Mouse (Mus musculus) urinary bladder, postnatal 36 days (tissue): Measurements from ENCODE around the gene Card9.
"Not testable (repeated sequence)": the region's sequence is repeated elsewhere in the genome, so short reads cannot be mapped to it uniquely, and the experiment has no call there.

Experiments used
- DNase-seq, 2 experiments: peaks; one replicate each; pipeline ENCODE4 v3.0.0; 2022; ENCODE audit warnings: low spot score in 2 of 2, mixed read lengths in 1 of 2

Gene Card9

DNA sequence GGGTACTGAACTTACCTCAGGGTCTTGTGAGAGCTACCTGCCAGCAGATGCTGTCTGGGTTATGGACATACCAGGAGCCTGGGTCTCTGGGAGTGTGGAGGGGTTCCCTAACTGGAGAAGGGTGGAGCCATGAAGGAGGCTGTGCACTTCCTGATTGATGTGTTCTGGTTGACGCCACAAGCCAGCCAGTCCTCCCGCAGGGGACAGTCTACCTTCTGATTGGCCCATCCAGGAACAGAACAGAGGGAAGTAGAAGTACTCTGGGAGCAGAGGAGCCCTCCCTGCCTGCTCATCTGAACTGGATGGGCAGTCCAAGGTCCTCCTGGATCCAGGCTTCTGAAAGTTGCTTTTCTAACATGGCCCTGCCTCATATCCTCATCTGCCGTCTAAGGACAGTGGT lies at the start of gene Card9:
Gene Card9 (minus strand): TSS at position 147 of the 400 bp plus-strand sequence.
- no peak for DNase-seq

DNA sequence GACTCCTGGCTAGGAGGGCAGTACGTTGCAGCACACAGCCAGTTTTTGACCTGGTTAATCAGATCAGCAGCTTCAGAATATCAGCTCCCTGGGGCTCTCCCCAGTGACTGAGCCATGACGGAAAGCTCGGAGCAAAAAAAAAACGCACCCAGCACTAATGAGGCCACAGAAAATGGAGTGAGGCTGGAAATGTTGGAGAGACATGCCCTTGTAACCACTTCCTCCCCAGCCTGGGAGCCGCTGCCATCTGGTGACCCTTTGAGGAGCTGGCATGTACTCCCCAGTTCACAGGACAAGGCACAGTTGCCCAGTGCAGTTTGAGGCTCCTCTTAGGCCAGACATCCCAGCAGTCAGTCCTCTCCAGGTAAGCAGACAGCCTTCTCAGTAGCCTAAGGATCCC lies 49.4 kb upstream of the Card9 start:
- DNase-seq, result no peak

DNA sequence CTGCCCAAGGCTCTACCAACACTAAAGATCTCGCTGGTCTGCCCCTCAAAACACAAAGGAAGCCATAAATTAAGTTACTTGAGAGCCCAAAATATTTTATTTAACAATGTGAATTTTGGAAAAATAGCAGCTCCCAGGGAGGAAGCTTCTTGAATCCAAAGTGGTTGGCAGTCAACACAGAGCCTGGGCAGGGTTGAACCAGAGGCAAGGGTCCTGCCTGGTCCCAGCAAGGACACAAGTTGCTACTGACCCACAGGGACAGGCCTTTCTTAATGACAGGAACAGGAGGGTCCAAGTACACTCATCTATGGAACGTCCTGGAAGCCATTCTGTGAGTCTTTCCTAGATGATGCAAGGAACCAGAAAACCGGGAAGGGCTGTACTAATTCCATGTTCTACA lies 48.6 kb upstream of the Card9 start:
- DNase-seq, result no peak

DNA sequence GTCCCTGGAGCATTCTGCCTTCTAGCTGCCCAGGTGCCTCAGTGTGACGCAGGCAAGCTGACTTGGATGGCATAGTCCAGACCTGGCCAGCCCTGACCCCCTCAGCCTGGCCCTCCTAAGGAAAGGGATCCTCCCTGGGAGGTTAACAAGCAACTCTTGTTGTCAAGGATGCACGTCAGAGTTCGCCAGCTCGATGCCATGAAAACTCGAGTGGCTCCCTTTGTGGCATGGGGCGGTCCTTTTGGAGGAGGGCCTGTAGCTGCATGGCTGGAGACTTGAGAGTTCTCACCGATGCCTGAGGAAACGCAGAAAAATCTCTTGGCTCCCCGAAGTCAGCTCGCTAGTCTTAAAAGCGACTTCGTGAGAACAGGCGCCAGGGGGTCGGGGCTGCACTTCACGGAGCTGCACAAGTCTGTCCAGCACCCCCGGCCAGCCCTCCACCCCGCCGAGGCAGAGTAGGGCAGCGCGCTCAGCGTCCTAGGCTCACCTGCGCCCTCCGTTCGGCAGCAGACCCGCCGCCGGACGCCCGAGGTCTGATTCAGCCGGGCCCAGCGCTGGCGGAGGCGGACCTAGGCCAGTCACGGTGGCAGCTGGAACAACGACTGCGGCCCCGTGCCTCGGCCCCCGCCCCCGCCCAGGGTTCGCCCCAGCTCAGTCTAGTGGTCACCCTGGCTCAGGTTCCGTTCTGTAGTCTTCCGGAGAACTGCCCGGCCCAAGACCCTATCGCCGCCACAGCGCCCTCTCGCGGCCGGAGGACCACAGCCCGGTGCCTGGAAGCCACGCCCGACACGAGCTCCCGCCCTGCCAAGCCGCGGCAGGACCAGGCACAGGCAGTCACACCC lies 48.0 kb upstream of the Card9 start, which contains the start of gene Inpp5e:
Gene Inpp5e (minus strand): TSS at position 689 of the 842 bp plus-strand sequence.
- DNase-seq, result peak; percentile 99

DNA sequence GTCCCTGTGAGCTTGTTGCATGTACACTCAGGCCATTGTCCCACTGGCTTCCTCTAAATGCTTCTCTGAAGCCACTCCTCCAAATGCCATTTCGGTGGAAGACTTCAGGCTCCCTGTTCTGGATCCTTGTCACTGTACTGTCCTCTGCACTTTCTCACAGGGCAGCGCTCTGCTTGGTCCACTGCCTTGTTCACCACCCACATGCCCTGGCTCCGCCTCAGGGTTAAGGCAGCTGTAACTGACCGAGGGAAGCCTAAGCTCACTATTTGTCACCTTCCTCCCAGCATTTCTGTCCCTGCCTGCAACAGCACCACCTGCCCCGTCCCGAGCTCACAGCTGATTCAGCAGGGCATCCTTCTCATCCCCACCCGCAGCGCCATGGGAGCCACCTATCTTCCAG lies 42.6 kb upstream of the Card9 start:
- DNase-seq, result no peak

DNA sequence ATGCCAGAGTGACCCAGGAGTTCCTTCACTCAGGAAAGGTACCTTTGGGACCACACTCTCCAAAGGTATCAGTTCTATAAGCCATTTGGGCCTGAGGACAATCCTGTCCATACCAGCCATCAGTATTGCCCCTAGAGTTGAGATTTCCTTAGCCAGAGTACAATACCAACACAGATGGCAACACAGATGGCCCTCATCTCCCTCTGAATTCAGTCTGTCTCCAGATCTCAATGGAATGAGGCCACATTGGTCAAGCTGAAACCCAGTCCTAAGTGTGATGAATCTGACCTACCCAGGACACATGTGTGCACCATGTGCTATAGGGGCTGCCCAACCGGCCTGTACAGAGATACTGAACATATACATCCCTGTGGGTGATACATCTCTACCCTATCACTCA lies 41.5 kb upstream of the Card9 start:
- no peak for DNase-seq

DNA sequence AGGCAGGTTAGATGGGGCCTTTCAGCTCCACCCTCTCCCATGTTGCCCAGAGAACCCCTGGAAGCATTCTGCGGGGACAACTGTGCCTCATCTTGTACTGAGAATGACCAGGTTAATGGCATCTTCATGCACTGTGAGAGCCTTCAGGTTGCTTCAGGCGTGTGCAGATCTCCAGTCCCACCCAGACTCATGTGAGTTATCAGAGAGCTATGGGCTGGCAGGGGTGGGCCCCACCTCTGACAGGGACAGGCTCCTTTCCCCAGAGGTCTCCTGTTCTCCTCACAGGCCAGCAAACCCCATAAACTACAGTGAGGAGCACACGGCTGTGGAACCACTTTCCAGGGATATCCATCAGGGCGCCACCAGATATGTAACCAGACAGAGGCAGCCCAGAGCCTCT lies 40.3 kb upstream of the Card9 start:
- no peak for DNase-seq

DNA sequence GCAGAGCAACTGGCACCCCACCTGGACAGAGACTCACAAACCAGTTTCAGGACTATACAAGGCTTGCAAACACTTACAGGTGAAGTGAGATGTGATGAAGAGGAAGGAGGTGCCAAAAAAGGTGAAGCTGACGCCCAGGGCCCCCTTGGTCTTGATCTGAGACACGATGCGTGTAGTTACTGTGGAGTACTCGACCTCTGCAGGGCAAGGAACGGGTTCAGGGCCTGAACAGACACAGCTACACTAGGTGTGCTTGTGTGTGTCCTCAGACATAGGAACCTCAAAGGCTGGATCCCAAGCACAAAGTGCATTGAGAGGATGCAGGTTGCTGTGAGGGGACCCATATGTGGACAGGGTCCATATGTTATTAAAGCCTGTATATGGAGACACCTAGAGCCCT lies 39.6 kb upstream of the Card9 start:
- no peak for DNase-seq

DNA sequence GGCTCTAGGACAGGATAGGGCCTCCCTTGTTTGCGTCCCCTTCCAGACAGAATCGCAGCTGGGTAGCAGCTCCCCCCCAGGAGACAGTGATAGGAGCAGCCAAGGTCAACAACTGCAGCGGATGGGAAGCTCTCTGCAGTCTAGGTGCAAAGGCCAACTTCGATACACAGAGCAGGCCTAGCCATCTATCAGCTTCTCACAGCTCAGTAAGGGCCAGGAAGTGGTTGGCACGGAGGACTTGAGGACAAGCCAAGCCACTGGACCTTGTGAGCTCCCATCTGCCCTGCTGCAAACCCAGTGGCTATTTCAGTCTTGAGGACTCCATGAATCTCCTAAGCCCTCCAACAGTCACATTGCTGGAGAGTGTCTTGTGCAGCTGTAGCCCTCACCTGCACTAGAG lies 38.9 kb upstream of the Card9 start:
- no peak for DNase-seq

DNA sequence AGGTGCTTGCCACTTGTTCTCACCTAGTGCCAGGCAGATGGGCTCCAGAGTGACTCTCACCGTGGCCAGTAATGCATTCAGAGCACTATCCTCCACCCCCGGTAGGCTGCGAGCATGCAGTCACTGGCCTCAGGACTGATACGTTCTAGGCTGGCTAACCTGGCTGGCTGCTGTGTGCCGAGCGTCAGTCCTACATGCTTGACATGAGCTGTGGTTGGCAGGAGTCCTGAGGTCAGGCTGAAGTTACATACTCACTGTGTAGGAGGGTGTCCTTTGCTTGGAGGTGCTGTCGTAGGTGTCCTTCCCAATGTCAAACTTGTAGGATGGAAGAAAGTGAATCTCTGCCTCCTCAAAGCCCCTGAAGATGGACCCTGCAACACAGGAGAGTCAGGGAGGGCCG lies 38.3 kb upstream of the Card9 start:
- no peak for DNase-seq

DNA sequence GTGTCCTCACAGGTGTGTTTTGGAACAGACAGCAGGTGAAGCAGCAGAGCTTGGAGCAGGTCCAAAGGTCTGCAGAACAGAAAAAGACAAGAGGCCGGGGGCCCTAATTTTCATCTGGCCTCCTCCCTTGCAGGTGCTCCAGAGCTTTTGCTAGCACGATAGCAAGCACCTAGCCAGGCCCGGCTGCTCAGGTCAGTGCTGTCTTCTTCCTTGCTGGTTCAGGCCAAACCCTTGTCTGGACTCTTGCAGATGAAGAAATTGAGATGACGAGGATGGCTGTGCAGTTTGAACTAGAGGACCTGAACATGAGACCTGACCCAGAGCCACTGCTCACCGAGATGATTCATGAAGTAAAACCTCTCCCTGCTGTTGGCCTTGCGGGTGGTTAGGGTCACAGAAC lies 30.9 kb upstream of the Card9 start:
- no peak for DNase-seq

DNA sequence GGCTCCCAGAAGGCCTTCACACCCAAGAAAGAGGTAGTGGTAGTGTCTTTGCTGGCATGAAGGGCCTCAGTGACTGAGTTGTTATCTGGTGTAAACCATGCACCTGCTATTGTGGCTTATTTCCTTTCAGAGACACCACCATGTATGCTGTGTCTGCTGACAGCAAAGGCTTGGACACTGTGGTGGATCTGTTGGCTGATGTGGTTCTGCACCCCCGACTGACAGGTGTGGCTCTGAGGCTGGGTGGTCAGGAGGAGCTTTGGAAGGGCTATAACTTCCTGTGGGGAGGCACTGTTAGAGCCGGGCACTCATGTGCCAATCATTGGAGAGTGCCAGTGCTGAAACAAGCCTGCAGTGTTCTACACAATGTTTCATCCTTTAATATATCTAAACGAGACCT lies 30.2 kb upstream of the Card9 start:
- DNase-seq, result no peak

DNA sequence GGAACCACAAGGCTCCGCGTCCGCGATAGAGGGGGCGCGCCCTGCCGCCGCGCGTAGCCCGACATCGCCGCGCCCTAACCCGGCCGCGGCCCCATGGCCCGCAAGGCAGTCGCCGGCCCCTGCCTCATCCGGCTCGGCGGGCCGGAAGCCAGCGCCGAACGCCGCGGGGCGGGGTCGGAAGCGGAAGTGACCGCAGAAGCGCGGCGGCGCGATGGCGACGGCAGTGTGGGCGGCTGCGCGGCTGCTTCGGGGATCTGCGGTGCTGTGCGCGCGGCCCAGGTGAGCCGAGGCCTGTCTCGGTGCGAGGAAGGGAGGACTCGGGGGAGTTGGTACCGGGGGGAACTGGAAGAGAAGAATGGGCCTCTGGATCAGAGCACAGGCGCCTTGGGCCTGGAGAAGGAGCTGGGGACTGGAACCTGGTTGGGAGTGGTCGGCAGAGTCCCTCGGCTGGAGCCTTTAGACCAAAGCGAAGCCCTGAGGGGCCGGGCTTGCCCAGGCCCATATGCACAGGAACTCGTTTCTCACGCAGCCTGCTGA lies 28.5 kb upstream of the Card9 start, which contains the start of the genes Entr1 and Pmpca:
Gene Entr1 (minus strand): TSS at position 163 of the 537 bp plus-strand sequence.
Gene Pmpca (plus strand): TSS at position 186 of the 537 bp plus-strand sequence.
- DNase-seq, result peak; percentile 78 to 80

DNA sequence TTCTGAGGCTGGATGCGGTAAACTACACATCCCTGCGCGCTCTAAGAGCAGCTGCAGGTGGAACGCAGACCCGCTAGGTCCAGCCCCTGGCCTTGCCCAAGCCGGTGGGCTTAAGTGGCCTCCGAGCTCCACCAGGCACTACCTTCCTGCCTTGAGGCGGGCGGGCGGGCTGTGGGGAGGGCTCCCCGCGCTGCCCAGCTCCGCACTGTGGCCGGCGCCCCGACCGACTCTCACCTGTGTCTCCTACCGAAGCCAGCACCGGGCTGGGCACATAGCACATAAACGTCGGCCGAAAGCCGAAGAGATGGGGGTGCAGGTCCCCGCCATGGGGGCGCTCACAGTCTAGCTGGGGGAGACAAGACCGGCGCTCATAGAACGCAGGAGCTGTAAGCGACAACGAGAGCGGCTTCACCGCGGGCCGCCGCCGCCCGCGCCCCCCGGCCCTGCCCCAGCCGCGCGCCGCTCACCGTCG lies 28.0 kb upstream of the Card9 start:
- DNase-seq, result no peak

DNA sequence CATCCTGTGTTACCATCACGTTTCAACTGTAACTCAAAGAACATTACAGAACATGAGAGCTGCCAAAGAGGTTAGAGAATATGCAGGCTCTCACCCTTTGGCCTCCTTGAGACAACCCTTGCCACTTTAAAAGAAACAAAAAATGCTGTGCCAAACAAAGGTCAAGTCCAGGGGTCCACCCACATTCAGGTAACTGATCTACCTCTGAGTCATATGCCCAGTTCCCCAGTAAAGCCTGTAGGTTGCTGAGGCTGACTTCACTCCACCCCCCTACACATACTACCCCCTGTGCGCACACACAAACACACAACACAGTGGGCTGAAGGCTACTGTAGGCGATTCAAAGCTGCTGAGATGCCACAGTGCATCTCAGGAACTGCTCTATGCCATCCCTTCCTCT lies 27.0 kb upstream of the Card9 start:
- no peak for DNase-seq

DNA sequence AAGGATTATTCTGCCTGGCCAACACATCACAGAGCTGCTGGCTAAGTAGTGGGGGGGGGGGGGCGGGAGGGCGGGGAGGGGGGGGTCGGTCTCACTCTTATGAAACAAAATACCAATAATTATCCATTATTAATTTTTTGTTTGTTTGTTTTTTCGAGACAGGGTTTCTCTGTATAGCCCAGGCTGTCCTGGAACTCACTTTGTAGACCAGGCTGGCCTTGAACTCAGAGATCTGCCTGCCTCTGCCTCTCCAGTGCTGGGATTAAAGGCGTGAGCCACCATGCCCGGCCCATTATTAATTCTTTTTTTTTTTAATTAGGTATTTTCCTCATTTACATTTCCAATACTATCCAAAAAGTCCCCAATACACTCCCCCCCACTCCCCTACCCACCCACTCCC lies 20.2 kb upstream of the Card9 start:
- not testable (repeated sequence) for DNase-seq

DNA sequence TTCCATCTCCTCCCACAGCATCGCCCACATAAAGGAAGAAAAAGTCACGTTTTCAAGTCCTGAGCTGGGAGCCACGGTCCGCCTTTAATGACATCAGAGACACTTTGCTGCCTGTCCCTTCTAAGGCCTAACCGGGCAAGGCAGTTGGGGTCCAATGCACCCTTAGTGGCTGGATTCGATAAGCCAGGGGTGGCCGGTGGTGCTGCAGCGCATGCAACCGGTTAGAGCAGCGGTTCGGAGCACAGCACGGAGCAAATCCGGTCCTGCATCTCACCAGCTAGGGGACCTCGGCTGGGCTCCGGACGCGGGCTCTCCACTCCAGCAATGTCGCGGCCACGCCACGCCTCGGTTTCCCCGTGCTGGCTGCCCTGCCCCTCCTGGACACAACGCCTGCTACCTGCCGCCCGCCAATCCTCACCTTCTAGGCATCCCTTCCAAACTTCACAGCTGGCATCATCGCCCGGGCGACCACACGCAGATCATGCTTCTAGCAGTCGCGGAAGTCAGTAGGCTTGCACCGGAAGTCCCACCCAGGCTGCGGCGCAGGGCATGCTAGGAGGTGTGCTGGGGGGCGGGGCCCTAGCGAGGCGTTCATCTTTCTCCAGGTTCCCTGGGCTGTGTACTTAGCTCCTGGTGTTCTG lies 19.5 kb upstream of the Card9 start, which contains the start of gene Snapc4:
Gene Snapc4 (minus strand): TSS at position 523 of the 641 bp plus-strand sequence.
- DNase-seq, result peak; percentile 76 to 83

DNA sequence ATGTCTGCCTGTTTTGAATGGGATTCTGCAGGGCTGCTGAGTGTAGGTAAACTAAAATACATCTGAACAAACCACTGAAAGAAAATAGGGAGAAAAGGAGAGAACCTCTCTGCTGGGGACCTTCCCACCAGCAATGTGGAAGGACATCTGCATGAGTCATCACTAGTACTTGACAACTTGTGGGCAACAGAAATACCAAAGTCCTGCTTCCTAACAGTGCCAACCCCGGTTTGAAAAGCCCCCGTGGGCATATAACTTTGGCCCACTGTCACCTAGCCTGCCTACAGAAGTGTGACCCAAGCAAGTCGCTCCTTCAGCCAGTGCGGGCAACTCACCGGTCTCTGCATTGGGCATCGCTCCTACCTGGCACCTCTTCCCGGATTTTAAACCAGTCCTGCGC lies 11.7 kb upstream of the Card9 start:
- DNase-seq, result no peak

DNA sequence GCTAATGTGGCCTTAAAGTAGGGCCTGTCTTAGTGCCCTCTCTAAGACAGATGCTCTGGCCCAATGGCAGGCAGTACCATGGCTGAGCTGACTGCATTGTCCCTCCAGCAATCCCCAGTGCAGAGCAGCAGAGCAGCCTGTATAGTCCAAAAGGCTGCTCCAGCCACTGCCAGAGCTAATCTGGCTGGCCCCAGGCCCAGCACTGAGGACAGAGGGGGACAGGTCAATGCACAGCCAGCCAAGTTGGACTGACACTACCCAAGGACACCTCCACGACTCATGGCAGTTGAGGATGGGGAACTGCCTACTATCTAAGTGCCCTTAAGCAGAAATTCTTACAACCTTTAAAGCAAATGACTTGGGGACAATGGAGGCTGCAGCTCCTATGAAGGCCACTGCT lies 7.9 kb upstream of the Card9 start:
- no peak for DNase-seq

DNA sequence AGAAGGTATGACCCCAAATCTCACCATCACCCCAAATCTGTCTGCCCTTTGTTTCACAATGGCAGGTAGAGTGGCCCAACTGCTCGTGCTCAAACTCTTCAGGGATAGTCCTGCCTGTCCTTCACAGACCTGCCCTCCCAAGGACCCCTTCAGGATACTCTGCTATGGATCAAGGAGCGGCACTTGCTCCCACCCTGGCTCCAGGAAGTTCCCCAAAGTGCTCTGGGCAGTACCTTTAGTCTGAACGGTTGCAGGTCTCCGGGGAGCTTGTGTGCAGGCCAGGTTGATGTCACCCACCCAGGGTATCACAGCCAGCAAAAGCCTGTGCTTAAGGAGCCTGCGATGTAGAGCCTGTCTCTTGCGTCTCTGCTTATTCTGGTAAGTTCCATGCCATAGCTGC lies 7.2 kb upstream of the Card9 start:
- no peak for DNase-seq

DNA sequence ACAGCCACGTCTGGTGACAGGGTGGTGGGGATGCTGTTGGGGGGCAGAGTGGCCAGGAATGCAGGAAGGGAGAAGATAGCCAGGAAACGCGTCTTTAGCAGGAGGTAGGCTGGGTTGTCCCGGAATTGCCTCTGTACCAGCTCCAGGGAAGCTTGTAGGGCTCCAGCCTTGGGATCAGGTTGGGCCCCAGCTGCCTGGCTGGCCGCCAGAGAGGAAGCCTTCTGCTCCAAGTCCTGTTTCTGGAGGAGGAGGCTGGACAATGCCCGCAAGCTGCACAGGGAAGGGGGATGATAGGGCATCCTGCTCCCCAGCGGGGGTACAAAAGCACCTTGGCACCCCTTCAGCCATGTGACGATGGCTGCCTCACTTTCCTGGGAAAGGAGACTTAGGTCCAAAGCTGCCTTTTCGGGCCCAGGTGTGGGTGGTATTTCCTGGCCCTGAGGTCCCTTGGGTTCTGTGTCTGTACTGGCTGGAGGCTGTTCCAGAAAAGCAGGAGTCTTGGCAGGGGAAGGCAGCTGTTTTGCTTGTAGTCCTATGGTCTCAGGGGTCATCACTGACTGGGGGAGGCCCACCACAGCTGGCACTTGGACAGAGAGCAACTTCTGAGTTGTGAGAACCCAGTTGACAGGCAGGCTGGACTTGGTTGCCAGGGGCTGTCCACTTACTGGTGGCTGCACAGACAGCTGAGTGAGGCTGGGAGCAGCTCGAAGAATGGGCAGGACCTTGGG lies 4.2 kb upstream of the Card9 start:
- DNase-seq, result peak in 1 of 2 experiments; percentile 48

DNA sequence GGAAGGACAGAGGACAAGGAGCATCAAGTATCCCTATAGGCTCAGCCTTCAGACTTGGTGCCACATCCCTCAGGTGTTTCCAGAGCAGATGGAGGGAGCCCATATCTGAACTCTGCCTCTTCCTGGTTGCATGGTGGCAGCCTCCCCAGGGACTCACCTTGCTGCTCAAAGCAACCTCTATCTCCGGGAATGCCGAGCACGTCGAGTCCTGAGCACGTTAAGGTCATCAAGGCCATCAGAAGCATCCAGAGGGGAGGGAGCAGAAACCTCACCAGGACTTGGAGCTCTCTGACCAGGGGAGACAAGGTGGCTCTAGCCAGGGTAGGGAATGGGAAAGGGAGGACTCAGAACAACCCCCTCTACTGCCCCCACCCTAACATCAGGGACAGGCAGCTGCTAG lies 2.8 kb upstream of the Card9 start:
- no peak for DNase-seq
